Mouse (Mus musculus) naive thymus-derived CD4-positive, alpha-beta T cell, adult 5 months (primary cell): ENCODE measurements around the gene Tmc8. TPM values are rescaled to one million over a fixed set of nuclear protein-coding genes. Genes with fewer than 3 reads are reported as not detected.

Experiments used
- polyA plus RNA-seq: library from polyadenylated mRNA; unstranded; fragments of 100-300 nt; shearing (Covaris generic); gene quantifications from one replicate; pipeline ENCODE4 v1.2.1, GENCODE M21; 2017

The Tmc8 gene
- polyA plus RNA-seq = 75.5 TPM

GRCm38 (mm10) chr11:117781993-117782704 is at the start of gene Tmc8, which contains the start of gene Tmc6:
Gene Tmc8 (plus strand): TSS chr11:117782076.
Gene Tmc6 (minus strand): TSS chr11:117782198.

GRCm38 (mm10) chr11:117797511-117798159 is 15.8 kb downstream of the Tmc8 start, which contains the start of gene 6030468B19Rik:
Gene 6030468B19Rik (plus strand): TSS chr11:117797660.

GRCm38 (mm10) chr11:117809407-117810311 is 27.8 kb downstream of the Tmc8 start, which contains the start of the genes Gm20708 and Syngr2:
Gene Gm20708 (plus strand): TSS chr11:117809668.
Gene Syngr2 (plus strand): TSS chr11:117809668.

DNA sequence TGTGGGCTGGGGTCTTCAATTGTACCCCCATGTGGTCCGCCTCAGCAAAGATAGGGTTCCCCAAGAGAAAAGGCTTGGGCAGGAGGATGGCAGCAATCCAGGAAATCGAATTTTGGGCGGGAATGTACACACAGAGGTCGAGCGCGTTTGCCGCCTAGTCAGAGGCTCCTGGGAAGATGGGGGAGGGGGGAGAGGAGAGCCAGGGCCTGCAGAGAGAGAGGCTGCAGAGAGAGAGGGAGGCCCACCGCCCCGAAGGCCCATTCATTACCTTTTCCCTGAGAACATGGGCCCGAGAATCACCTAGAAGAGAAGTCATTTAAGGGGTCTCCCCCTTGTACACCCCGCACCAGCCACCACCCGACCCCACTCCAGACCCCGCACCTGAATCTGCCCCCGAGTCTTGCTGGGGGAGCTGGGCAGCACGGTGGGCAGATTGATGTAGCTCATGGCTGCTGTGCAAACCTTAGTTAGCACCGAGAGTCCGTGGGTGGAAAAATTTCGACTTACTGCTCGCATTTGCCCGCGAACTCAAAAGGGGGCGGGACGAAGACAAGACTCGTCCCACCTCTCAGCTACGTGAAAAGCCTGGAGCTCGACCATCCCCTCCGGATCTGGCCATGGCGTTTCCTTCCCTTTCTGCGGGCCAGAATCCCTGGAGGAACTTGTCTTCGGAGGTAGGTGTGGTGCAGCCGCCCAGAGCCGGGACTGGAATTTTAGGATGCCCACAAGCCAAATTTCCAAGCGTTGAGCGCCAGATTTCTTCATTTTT is 43.6 kb downstream of the Tmc8 start, which contains the start of the genes Afmid and Tk1:
Gene Afmid, plus strand, starts transcription at position 592 of the 769 bp plus-strand sequence.
Gene Tk1, minus strand, starts transcription at position 760 of the 769 bp plus-strand sequence.

Other genes with a start within 250 kb of the Tmc8 start
- 26.9 TPM for gene Tnrc6c, start 127.8 kb upstream of the Tmc8 start, polyA plus RNA-seq
- gene Tmc6, start 122 bp downstream of the Tmc8 start, polyA plus RNA-seq = 143 TPM
- not detected for gene 6030468B19Rik, start 15.6 kb downstream of the Tmc8 start, polyA plus RNA-seq
- gene Gm20708, start 27.6 kb downstream of the Tmc8 start, polyA plus RNA-seq = 1.5 TPM
- gene Syngr2, start 27.6 kb downstream of the Tmc8 start, polyA plus RNA-seq = 63.8 TPM
- gene Afmid, start 43.8 kb downstream of the Tmc8 start, polyA plus RNA-seq = 7.6 TPM
- 1.4 TPM for gene Tk1, start 44.0 kb downstream of the Tmc8 start, polyA plus RNA-seq
- gene Birc5, start 67.2 kb downstream of the Tmc8 start, polyA plus RNA-seq = 0.42 TPM
- gene Tmem235, start 78.7 kb downstream of the Tmc8 start, polyA plus RNA-seq = not detected
- 10.7 TPM for gene Tha1, start 91.4 kb downstream of the Tmc8 start, polyA plus RNA-seq
- gene Socs3, start 188.0 kb downstream of the Tmc8 start, polyA plus RNA-seq = 183 TPM
- gene Pgs1, start 204.2 kb downstream of the Tmc8 start, polyA plus RNA-seq = 43.9 TPM